Mouse (Mus musculus): ENCODE data around the gene Dusp18. TPM values are rescaled to one million over a fixed set of nuclear protein-coding genes. Genes with fewer than 3 reads are reported as not detected.

The Dusp18 gene
- total RNA-seq, 2 experiments from 2014 or later = 9.1 to 20.5 TPM

- no peak for DNase-seq (ENCODE audit: low spot score)
Measured at GRCm38 (mm10) chr11:3887331-3887730, 7.7 kb upstream of the Dusp18 start.

DNA sequence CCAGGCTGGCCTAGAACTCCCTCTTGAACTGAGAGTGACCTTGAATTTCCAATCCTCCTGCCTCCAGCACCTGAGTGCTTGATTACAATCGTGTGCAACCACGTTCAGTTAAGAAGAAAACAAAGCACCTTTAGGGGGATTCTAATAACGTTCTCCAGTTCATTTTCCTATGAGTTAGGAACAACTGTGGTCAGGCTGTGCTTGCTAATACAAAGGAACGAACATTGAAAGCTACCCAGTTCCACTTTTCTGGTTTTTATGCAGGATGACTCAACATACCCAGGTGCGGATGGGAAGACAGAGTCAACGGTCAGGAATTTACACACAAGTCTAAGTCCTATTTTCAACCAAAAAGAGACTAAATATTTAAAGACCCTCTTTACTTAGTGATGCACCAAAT, 1.1 kb upstream of the Dusp18 start:
- DNase-seq (ENCODE audit: low spot score) = no peak

DNA sequence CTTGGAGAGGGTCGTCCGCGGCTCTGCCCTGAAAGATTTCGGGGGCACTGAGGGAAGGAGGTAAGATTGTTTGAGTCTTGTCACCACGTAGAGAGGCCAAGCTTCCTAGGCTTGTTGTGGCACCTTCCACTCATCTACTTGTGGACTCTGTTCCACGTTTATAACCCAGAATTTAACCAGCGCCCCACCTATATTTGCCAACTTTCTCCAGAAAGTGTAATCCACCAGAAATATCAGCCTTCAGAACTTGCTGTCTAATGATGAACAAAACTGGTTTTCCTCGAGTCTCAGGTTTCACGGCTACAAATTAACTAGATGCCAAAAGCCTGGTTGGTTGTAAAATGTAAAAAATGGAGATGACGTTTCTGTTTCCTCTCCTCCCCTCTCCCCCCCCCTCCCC, 418 bp downstream of the Dusp18 start:
- no peak for DNase-seq (ENCODE audit: low spot score)

- no peak for DNase-seq (ENCODE audit: low spot score)
Measured at GRCm38 (mm10) chr11:3895933-3896332, 893 bp downstream of the Dusp18 start.

GRCm38 (mm10) chr11:3900296-3900695, 5.3 kb downstream of the Dusp18 start:
- DNase-seq (ENCODE audit: low spot score) = no peak

DNA sequence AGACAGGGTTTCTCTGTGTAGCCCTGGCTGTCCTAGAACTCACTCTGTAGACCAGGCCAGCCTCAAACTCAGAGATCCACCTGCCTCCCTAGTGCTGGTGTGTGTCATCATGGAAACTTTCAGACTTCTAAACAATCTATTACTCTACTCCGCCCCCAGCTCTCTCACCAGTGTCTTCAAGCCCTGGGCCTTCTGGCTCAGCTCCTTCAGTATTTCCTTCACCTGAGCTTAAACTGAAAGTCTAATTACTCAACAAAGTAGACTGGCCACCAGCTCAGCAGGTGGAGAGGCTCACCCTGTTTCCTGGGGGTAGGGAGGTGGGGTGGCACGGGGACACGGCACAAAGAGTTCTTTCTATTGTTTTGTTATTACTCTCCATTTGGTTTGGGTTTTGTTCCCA, 7.5 kb downstream of the Dusp18 start:
- DNase-seq (ENCODE audit: low spot score) = no peak

- peak; percentile 75 for DNase-seq (ENCODE audit: low spot score)
Measured at GRCm38 (mm10) chr11:3903046-3903445, 8.0 kb downstream of the Dusp18 start.

DNA sequence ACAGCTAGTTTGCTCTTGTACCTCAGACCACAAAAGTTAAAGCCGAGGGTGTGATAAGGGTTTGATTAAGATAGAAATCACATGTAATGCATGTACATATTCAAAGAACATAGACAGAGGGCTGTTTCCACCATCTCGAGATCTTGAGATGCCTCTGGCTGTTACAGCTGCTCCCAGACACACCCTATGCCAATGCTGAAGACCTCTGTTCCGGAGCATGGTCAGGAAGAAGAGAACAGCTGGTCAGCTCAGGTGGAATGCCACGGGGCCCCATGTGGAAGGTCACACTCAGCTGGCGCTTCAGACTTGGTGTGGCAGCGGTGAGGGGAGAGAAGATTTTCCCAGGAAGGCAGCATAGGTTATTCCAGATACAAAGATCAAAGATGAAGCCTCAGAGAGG, 9.6 kb downstream of the Dusp18 start:
- no peak for DNase-seq (ENCODE audit: low spot score)

GRCm38 (mm10) chr11:3905446-3905845, 10.4 kb downstream of the Dusp18 start:
- no peak for DNase-seq (ENCODE audit: low spot score)

DNA sequence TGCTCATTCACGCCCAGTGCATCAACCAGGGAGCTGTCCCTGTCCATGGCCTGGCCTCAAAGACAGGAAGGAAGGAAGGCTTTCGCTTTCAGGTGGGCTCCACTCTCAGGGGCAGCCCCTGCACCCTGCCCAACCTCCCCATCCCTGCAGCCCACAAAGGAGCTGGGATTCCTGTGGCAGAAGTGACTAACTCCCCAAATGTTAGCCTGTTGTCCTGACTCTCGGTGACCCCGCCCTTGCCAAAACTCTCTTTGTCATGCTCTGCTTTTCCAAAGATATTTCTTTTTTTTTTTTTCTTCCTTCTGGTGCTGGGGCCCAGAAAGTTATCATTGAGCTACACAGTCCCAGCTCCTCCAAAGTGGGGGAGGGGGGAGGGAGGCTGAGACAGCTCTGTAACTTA, 14.2 kb downstream of the Dusp18 start:
- no peak for DNase-seq (ENCODE audit: low spot score)

- DNase-seq (ENCODE audit: low spot score) = peak; percentile 72
Measured at GRCm38 (mm10) chr11:3910513-3911310, 15.7 kb downstream of the Dusp18 start.

DNA sequence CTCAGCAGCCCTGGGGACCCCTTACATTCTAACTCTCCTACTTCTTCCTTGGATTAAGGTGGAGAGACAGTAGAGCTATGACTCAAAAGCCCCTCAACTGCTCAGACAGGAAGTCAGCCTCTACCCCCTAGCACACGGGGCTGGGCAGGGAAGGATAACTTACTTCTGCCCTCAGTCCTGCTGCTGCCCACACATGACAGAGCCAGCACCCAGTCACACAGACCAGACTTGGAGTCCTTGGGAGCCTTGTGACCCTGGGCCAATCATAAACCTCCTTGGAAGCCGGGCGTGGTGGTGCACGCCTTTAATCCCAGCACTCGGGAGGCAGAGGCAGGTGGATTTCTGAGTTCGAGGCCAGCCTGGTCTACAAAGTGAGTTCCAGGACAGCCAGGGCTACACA, 16.4 kb downstream of the Dusp18 start:
- peak; percentile 17 for DNase-seq (ENCODE audit: low spot score)

- peak; percentile 47 for DNase-seq (ENCODE audit: low spot score)
Measured at GRCm38 (mm10) chr11:3912100-3912874, 17.2 kb downstream of the Dusp18 start.

DNA sequence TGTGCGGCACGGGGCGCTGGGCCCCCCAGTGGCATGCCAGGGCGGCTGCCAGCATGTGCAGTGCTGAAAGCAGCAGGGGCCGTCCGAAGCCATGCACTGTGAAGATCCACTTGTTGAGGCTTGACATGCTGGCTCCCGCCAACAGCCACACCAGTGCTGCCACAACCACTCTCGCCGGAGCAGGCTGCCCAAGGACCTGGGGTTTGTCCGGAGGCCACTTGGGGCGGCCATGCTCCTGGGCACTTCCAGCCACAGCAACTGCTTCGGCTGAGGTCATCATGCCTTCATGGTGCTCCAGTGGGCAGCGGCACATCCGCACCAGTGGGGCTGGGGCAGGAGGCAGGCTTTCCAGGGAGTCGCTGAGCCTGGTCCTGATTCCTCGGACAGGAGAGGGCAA, 17.8 kb downstream of the Dusp18 start:
- peak; percentile 34 for DNase-seq (ENCODE audit: low spot score)

DNA sequence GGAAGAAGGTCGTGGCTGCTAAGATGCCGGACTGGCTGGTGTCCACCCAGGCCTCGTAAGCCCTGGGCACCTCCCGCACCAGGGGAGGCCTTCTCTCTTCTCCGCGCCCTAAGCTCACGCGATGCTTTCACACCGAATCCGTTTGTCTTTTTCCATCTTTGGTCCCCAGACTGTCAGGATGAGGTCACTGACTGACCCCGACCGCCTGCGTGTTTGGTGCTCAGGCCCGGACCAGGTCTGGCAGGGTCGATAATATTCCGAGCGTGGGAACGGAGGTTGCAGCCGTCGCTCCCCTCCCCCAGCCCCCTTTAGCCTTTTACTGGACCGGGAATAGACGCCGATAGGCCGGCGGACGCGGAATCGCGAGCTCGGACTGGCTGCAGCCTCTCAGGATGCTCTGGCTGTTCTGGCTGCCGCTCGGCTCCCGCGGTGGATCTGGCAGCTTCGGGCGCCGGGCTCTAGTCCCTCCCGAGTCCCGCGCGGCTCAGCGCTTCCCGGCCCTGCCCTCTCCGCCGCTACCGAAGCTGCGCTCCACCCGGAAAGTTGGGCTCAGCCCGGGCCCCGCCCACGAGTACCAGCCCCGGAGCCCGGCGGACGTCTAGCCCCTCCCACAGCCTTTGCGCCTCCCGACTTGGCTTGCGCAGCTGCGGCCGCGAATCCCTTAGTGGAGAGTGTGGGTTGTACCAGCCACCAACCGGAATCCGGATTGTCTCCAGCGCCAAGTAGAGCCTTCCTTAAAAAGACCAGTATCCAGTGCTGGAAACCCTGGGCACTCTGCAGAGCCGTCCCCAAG, 18.5 kb downstream of the Dusp18 start:
- DNase-seq (ENCODE audit: low spot score) = peak; percentile 96

GRCm38 (mm10) chr11:3914109-3914840, 19.2 kb downstream of the Dusp18 start, which contains the start of gene Slc35e4:
Gene Slc35e4, minus strand, starts transcription at chr11:3914664.
- peak; percentile 80 for DNase-seq (ENCODE audit: low spot score)

- DNase-seq (ENCODE audit: low spot score) = no peak
Measured at GRCm38 (mm10) chr11:3918738-3919137, 23.7 kb downstream of the Dusp18 start.

GRCm38 (mm10) chr11:3920476-3920875, 25.4 kb downstream of the Dusp18 start:
- DNase-seq (ENCODE audit: low spot score) = no peak

DNA sequence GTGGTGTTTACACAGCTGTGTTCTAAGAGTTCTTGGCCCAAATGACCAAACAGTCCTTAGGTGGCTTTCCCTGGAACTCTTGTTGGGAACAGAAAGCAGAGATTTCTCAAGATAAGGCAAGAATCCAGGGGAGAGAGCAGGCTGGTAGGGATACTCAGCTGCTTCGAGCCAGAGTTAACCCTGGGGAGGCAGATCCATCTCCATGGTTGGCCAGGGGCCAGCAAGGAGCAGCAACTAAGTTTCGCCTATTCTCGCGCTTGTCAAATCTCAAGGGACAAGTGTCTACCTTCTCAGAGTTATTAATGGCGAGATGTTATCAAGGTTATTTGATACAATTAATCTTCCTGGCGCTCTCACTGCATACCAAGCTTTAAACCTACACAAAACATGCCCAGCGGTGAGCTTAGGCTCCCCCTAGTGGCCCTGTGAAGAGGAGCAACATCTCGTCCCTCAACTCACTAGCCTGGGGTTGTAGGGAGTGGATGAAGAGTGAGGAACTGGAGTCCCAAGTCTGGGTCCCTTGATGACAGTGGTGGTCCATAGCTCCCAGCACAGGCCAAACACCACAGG, 26.3 kb downstream of the Dusp18 start:
- peak; percentile 35 for DNase-seq (ENCODE audit: low spot score)

- no peak for DNase-seq (ENCODE audit: low spot score)
Measured at GRCm38 (mm10) chr11:3922115-3922514, 27.1 kb downstream of the Dusp18 start.

DNA sequence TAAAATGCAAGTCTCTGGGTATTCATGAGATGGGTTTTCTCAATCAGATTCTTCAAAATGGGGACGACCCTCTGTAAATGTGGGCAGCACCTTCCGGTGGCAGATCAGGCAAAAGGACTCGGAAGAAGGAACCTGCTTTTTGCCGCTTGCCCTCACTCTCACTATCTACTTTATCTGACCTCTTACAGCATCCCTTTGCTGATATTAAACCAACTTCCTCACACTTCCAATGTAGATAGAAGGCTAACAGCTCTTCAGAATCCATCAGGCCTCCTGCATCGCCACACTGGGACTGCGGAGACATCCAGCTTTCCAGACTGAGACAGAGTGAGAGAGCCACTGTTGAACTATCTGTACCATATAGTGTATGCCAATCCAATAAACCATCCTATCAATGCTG, 27.7 kb downstream of the Dusp18 start:
- no peak for DNase-seq (ENCODE audit: low spot score)

Measured in gastrocnemius, adult 18-20 months (tissue).